Mouse (Mus musculus): ENCODE results near the gene Mrpl32.

Mrpl32 gene

DNA sequence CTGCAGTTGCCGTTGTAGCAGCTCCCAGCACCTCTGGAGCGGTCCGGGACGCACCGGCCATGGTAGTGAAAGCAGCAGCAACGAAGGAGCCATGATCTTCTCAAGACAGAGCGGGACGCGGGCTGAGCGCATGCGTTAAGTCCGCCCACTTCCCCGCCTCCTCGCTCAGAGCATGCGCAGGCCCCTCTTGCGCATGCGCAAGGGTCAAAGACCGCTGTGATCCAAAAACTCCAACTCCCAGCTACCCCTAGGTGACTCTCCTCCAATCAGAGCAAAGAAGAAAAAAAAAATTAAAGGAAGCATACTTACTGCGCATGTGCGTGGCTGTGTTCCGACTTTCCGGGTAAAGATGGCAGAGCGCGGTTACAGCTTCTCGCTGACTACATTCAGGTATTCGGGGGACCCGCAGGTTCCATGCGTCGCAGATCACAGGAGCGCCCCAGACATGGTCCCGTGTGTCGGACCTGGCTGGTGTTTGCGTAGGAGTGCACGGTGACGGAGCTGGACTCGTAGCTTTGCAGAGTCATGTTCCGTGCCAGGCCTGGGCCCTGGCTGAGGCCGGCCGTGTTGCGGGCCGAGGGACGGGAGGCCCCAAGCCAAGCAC lies at the start of gene Mrpl32, which contains the start of gene Psma2:
Mrpl32 (minus strand) TSS at position 240 of the 604 bp plus-strand sequence.
Psma2 (plus strand) TSS at position 315 of the 604 bp plus-strand sequence.
- Histone ChIP-seq H3K36me3 (ENCODE audit: control insufficient read depth, insufficient read depth, low read length, poor library complexity, severe bottlenecking) (peaks cover 6% of the 10 kb centered on the region), H3K27me3 (ENCODE audit: control insufficient read depth, insufficient read depth, low read length, poor library complexity, severe bottlenecking) (no peaks in the 10 kb centered on the region)
- peak; percentile 99 for DNase-seq (ENCODE audit: low read depth, low spot score)

DNA sequence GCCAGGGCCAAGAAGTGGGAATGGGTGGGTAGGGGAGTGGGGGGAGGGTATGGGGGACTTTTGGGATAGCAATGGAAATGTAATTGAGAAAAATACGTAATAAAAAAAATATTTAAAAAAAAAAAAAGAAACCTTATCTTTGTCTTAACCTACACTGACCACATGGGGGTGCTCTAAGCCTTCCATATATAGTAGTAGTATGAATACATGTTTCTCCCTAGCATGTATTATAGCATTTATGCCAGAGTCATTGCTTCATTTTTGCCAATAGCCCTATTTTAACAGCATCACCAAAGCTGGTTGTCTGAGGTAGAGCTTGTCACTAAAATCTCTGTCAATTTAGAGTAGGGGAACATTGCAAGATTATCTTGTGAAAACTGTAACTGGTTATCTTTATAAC lies 36.3 kb upstream of the Mrpl32 start:
- Histone ChIP-seq H3K27me3 (ENCODE audit: control insufficient read depth, insufficient read depth, low read length, poor library complexity, severe bottlenecking) (no peaks in the 10 kb centered on the region), H3K36me3 (ENCODE audit: control insufficient read depth, insufficient read depth, low read length, poor library complexity, severe bottlenecking) (no peaks in the 10 kb centered on the region)
- peak; percentile 47 for DNase-seq (ENCODE audit: low read depth, low spot score)

DNA sequence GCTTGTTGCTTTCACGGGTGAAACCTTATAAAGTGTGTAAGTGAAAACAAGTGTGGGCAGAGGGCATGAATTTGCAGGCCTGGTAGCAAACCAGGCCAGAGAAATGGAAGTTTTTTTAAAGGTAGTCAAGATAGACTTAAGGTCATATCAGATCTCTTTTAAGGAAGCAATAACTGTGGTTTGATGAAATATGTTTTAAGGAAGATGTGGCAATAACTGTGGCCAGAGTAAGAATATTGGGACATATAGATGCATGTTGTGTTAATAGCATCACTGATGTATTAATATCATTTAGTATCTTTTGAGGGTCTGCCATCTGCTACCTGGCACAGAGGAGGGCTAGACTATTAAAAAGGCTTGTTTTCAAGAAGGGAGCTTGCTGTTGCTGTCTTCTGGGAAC lies 27.0 kb upstream of the Mrpl32 start:
- H3K36me3 ChIP-seq (ENCODE audit: control insufficient read depth, insufficient read depth, low read length, poor library complexity, severe bottlenecking) = no peaks in the 10 kb centered on the region; the same call in 1 of the 2 replicates
- H3K27me3 ChIP-seq (ENCODE audit: control insufficient read depth, insufficient read depth, low read length, poor library complexity, severe bottlenecking) = no peaks in the 10 kb centered on the region
- DNase-seq (ENCODE audit: low read depth, low spot score) = no peak

DNA sequence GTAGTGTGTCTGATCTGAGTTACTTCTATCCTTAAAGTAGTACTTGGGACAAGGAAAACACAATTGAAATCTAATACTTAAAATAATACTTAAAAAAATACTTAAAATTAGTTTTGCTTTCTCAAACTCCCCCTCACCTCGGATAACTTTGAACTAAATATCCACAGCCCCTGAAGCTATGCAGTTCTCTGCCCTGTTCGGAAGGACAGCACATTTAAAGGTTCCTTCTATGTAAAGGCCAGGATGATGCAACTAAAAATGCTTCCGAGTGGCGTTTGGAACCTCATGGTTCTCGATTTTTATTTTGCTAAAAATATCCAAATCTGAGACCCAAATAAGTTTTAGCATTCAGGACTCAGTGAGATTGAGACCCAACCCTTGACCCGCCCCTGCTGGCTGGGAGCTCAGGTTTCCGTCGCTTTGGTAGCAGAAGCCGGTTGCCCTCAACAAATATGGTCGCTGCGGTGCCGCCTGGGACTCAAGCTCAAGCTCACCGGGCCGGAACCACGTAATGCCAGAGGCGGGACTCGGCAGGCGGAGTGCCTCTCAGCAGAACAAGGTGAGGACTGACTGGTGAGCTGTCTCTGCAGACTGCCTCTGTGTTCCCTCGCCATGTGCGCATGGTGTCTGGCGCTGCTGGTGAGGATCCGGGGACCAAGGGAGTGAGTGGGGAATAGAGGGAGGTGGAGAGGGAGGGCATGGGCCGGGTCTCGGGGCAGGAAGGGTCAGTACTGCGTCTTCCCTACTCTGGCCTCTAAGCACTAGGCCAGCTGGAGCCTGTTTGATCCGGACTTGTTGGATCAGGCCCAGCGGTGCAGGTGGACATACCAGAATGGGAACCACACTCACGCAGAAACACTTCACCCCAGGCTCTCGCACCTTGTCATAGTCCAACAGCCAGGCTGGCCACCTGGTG lies 17.0 kb upstream of the Mrpl32 start, which contains the start of gene AW209491:
AW209491 (plus strand) TSS at position 429 of the 916 bp plus-strand sequence.
- 0 out of 2 replicates have a peak, but pooled peaks cover 5% of the 10 kb centered on the region for H3K36me3 ChIP-seq (ENCODE audit: control insufficient read depth, insufficient read depth, low read length, poor library complexity, severe bottlenecking)

DNA sequence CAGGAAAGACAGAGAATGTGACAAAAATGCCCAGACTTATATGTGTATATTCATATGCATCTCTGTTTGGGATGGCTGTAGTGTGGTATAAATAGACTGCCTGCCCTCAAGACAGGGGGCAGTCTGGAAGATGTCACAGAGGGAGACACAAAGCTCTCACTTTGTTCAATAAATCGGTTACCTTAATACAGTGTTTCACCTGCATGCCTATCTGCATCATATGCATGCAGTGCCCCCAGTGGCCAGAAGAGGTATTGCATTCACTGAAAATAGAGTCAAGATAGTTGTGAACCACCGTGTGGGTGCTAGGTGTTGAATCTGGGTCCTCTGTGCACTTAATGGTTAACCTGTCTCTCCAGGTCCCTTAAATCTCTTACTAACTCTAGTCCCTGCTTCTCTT lies 5.8 kb upstream of the Mrpl32 start:
- DNase-seq (ENCODE audit: low read depth, low spot score) = peak; percentile 82
- H3K27me3 ChIP-seq (ENCODE audit: control insufficient read depth, insufficient read depth, low read length, poor library complexity, severe bottlenecking) = no peaks in the 10 kb centered on the region
- H3K36me3 ChIP-seq (ENCODE audit: control insufficient read depth, insufficient read depth, low read length, poor library complexity, severe bottlenecking) = peaks cover 16% of the 10 kb centered on the region; the same call in 1 of the 2 replicates

More for the DNA sequence above, 17.0 kb upstream of the Mrpl32 start, which contains the start of gene AW209491:
- DNase-seq (ENCODE audit: low read depth, low spot score) = peak; percentile 94
- no peaks in the 10 kb centered on the region for H3K27me3 ChIP-seq (ENCODE audit: control insufficient read depth, insufficient read depth, low read length, poor library complexity, severe bottlenecking)

DNA sequence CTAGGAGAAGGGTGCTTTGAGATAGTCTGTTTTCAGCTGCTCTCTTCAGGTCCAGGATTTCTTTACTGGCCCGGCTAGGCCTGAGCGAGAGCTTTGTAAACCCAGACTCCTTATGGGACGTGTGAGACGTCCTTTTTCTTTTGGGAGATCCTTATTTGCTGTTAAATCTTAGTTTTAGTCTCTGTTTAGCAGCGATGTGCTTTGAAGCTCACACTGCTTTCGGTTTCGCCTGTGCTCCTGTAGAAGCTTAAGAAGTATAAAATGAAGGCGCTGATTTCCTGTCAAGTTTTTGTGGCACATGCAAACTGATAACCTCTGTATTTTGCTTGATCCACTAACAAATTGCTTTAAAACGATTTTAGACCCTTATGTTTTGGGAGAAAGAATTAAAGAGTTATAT lies 588 bp upstream of the Mrpl32 start:
- H3K36me3 ChIP-seq (ENCODE audit: control insufficient read depth, insufficient read depth, low read length, poor library complexity, severe bottlenecking) = peaks cover 6% of the 10 kb centered on the region
- DNase-seq (ENCODE audit: low read depth, low spot score) = peak; percentile 39
- no peaks in the 10 kb centered on the region for H3K27me3 ChIP-seq (ENCODE audit: control insufficient read depth, insufficient read depth, low read length, poor library complexity, severe bottlenecking)

DNA sequence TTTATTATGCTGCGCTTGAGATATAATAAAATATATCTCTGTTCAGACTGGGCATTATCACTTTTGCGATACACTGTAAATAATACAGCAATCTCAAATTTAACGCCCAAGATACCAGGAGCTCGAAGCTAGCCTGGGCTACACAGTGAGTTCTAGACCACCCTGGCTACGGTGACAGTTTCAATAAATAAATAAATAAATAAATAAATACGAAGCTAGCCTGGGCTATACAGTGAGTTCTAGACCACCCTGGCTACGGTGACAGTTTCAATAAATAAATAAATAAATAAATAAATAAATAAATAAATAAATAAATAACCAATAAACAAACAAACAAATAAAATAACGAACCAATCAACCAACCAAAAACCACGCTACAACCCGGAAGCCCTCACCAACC lies 502 bp downstream of the Mrpl32 start:
- Histone ChIP-seq H3K27me3 (ENCODE audit: control insufficient read depth, insufficient read depth, low read length, poor library complexity, severe bottlenecking) (no peaks in the 10 kb centered on the region), H3K36me3 (ENCODE audit: control insufficient read depth, insufficient read depth, low read length, poor library complexity, severe bottlenecking) (peaks cover 6% of the 10 kb centered on the region)
- no peak for DNase-seq (ENCODE audit: low read depth, low spot score)

DNA sequence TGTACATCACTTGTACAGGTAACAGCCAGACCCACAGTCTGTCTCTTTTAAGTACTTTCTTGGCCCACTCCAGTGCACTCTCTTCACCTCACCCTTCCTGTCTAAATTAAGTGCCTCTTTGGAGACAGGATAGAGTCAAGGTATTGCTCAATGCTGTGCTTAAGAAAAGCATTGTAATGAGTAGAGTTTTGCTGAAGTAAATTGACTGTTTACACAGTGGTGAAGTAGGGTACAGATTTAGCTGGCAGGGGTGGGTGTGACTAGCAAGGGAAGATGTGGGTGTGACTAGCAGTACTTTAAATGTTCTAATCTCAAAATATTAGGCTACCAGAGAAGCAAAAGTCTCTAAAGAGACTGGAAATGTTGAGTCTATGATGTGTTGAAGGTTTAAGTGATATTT lies 5.3 kb downstream of the Mrpl32 start:
- no peak for DNase-seq (ENCODE audit: low read depth, low spot score)
- H3K27me3 ChIP-seq (ENCODE audit: control insufficient read depth, insufficient read depth, low read length, poor library complexity, severe bottlenecking) = no peaks in the 10 kb centered on the region
- peaks cover 1% of the 10 kb centered on the region for H3K36me3 ChIP-seq (ENCODE audit: control insufficient read depth, insufficient read depth, low read length, poor library complexity, severe bottlenecking)

DNA sequence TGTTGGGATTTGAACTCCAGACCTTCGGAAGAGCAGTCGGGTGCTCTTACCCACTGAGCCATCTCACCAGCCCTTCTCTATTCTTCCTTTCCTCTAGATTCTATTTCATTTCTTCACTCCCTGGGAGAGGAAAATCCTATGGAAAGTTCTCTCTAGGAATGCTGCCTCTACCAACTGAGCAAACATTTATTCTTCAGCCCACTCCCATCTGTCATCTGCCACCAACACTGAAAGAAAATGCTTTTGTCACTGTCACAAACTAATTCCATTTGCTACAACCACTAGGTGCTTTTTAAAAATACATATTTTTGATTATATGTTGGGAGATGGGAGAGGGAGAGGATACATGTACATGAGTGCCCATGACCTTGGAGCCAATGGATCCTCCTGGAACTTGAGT lies 10.2 kb downstream of the Mrpl32 start:
- H3K36me3 ChIP-seq (ENCODE audit: control insufficient read depth, insufficient read depth, low read length, poor library complexity, severe bottlenecking) = no peaks in the 10 kb centered on the region
- DNase-seq (ENCODE audit: low read depth, low spot score) = no peak
- H3K27me3 ChIP-seq (ENCODE audit: control insufficient read depth, insufficient read depth, low read length, poor library complexity, severe bottlenecking) = no peaks in the 10 kb centered on the region

DNA sequence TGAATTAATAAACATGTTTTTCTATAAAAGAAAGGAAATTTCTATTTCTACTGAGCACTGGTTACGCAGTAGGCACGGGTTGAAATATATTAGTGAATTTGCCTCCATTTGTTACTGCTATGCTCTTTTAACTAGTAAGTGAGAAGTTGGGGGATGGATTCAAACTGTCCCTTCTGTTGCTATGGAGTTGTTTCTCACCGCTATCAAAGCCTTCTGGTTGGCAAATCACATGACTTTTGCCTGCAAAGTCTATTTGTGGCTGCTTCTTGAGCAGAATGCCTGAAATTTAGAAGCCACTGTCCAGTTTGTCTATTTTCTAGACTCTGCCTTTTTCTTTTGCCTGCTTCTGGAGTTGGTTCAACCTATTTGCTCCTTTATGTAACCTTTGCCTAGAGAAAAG lies 32.6 kb downstream of the Mrpl32 start:
- no peak for DNase-seq (ENCODE audit: low read depth, low spot score)
- H3K27me3 ChIP-seq (ENCODE audit: control insufficient read depth, insufficient read depth, low read length, poor library complexity, severe bottlenecking) = no peaks in the 10 kb centered on the region

DNA sequence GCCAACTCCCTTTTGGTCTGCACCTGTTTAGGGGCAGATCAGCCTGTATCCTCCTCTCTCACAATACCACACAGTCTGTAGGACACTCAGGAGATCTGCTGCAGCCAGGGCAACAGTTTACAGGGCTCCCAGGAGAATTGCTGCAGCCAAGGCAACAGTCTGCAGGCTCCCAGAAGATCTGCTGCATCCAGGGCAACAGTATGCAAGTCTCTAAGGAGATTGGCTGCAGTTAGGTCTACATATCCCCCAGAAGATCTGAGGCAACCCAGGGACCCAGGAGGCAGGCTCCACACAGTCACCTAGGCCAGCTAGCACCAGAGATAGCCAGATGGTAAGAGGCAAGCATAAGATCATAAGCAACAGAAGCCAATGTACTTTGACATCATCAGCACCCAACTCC lies 38.8 kb downstream of the Mrpl32 start:
- no peaks in the 10 kb centered on the region for H3K36me3 ChIP-seq (ENCODE audit: control insufficient read depth, insufficient read depth, low read length, poor library complexity, severe bottlenecking)
- no peak for DNase-seq (ENCODE audit: low read depth, low spot score)
- no peaks in the 10 kb centered on the region for H3K27me3 ChIP-seq (ENCODE audit: control insufficient read depth, insufficient read depth, low read length, poor library complexity, severe bottlenecking)

More for the DNA sequence above, 32.6 kb downstream of the Mrpl32 start:
- H3K36me3 ChIP-seq (ENCODE audit: control insufficient read depth, insufficient read depth, low read length, poor library complexity, severe bottlenecking) = no peaks in the 10 kb centered on the region

DNA sequence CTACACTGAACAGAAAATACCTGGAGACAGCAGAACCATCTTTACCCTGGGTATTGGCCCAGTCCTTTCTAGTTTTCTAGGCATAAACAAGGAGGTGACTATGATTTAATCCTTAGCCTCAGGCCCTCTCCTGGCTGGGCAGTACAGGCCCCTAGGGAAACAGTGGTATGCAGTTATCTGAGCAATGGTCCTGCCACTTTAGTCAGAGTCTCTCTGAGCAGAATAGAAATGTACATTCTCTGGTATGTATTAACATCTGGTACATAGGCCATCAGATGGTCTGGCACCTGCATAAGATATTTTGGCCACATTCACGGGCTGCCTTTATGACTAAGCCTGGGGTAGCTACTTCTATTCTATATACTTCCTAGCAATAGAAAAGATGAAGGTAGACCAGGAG lies 51.6 kb downstream of the Mrpl32 start:
- Histone ChIP-seq H3K36me3 (ENCODE audit: control insufficient read depth, insufficient read depth, low read length, poor library complexity, severe bottlenecking) (no peaks in the 10 kb centered on the region), H3K27me3 (ENCODE audit: control insufficient read depth, insufficient read depth, low read length, poor library complexity, severe bottlenecking) (no peaks in the 10 kb centered on the region)
- DNase-seq (ENCODE audit: low read depth, low spot score) = no peak

All from splenic B cell, adult 2 months (primary cell).